Mouse (Mus musculus) liver, embryonic 14.5 days (tissue): Measurements from ENCODE around the gene Snx32.

ENCODE experiments used
- CTCF ChIP-seq: IDR thresholded peaks from 2 replicates; pipeline ENCODE4 v1.5.1; 2016; ENCODE audit warnings: antibody characterized with exemption, low read depth, control low read depth
- EP300 ChIP-seq: IDR thresholded peaks from 2 replicates; pipeline ENCODE4 v1.6.1; 2016; ENCODE audit warnings: antibody characterized with exemption, low read depth

GRCm38 (mm10) chr19:5466916-5467500, 43.3 kb downstream of the Snx32 start:
- no peak for TF ChIP-seq CTCF
- TF ChIP-seq EP300, result no peak
